Mouse (Mus musculus) heart, embryonic 13.5 days (tissue): ENCODE measurements at regions not wholly inside any gene's neighbourhood (a gene's known extent, or its start where the extent isn't known, plus 50 kb on each side); places are given as distances from the start of the nearest gene placed in this dataset.
"Not testable (repeated sequence)": the region's sequence is repeated elsewhere in the genome, so short reads cannot be mapped to it uniquely, and the experiment has no call there.

ENCODE experiments used
- ATAC-seq: fragments of 200-750 bp; cut with Nextera tagmentation; 2 replicates; pipeline ENCODE4 v1.8.0; 2017; ENCODE audit warnings: moderate TSS enrichment; ENCODE audit not compliant: insufficient number of reproducible peaks, low FRiP score, low TSS enrichment; ENCODE audit errors: extremely low read depth
- H3K27ac ChIP-seq: fragments of 300-500 bp; sonication (generic); replicated peaks from 2 replicates; pipeline ENCODE4 v1.5.1; 2015; ENCODE audit warnings: moderate library complexity, mild to moderate bottlenecking, inconsistent platforms
- H3K27me3 ChIP-seq: fragments of 300-500 bp; sonication (generic); replicated peaks from 2 replicates; pipeline ENCODE4 v1.6.1; 2015; ENCODE audit warnings: mild to moderate bottlenecking, inconsistent platforms
- H3K36me3 ChIP-seq: fragments of 300-500 bp; sonication (generic); 2 replicates; pipeline ENCODE4 v1.6.1; 2015; ENCODE audit warnings: mild to moderate bottlenecking, inconsistent platforms
- H3K4me1 ChIP-seq: fragments of 300-500 bp; sonication (generic); 2 replicates; pipeline ENCODE4 v1.6.1; 2015; ENCODE audit warnings: inconsistent platforms
- H3K4me2 ChIP-seq: fragments of 300-500 bp; sonication (generic); 2 replicates; pipeline ENCODE4 v1.6.1; 2015; ENCODE audit warnings: inconsistent platforms, mild to moderate bottlenecking, moderate library complexity
- H3K4me3 ChIP-seq: fragments of 300-500 bp; sonication (generic); 2 replicates; pipeline ENCODE4 v1.5.1; 2015; ENCODE audit warnings: moderate library complexity, mild to moderate bottlenecking, inconsistent platforms
- H3K9ac ChIP-seq: fragments of 300-500 bp; sonication (generic); 2 replicates; pipeline ENCODE4 v1.6.1; 2015; ENCODE audit warnings: inconsistent platforms, mild to moderate bottlenecking, moderate library complexity
- H3K9me3 ChIP-seq: fragments of 300-500 bp; sonication (generic); 2 replicates; pipeline ENCODE4 v1.6.1; 2016; ENCODE audit warnings: inconsistent platforms
- WGBS: fragments of 180-500 bp; shearing (Covaris S2); methylation state at CpG from one replicate; pipeline ENCODE4 v1.1.7; 2015; ENCODE audit warnings: mixed read lengths; 5-methylcytosine and 5-hydroxymethylcytosine counted together

DNA sequence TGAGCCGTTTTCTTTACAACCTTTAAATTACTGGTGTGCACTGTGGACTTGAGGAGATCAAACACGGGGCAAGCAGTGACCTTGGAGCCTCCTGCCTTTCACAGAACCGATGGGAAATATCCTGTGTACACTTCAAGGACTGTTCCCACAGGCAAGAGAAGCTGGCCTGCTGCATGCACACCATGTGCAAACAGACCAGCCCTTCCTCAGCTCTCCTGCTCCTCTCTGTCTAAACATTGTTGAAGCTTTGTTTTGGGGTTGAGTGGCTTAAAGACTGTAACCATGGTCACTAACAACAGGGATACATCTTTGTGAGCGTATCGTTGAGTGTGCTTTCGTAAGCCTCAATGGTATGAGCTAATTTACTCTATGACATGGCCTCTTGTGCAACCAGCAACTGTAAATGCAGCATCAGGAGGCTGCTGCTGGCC, 50.2 kb upstream of the Agps start:
- H3K9ac ChIP-seq, result no peak overlapping the region
- H3K9me3 ChIP-seq, result no peaks in the 10 kb centered on the region
- no peak overlapping the region for H3K4me3 ChIP-seq
- 65% methylated on average over 6 of the region's 6 CpGs for WGBS
- H3K36me3 ChIP-seq, result no peaks in the 10 kb centered on the region
- H3K27me3 ChIP-seq, result no peaks in the 10 kb centered on the region
- no peak for ATAC-seq
- H3K27ac ChIP-seq, result no peak overlapping the region
- no peak overlapping the region for H3K4me2 ChIP-seq
- peaks cover 16% of the 10 kb centered on the region for H3K4me1 ChIP-seq

DNA sequence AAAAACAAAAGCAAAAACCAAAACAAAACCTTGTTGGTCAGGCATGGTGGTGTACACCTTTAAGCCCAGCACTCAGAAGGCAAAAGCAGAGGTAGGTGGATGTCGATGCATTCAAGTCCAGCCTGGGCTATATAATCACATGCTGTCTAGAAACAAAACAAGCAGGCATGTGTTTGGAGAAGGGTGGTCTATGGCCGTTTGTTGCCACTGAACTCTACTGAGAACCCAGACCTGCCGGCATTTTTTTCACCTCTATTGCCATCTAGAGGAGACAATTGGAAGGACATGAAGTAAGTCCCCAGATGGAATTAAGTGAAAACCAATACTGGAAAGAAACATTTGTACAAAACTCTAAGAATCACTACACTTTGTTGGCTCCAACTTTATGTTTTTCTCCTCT, 50.9 kb upstream of the Agps start:
- ATAC-seq, result no peak

DNA sequence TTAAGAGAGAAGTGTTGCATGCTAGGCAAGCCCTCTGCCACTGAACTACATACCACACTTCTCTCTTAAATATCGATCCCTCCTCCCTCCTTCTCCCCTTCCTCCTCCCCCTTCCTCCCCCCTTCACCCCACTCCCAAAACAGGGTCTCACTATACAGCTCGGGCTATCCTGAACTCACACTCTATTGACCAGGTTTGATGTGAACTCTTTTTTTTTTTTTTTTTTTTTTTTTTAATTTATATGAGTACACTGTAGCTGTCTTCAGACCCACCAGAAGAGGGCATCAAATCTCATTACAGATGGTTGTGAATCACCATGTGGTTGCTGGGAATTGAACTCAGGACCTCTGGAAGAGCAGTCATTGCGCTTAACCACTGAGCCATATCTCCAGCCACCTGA, 53.3 kb upstream of the Agps start:
- not testable (repeated sequence) for H3K27me3 ChIP-seq, H3K36me3 ChIP-seq, H3K4me2 ChIP-seq, H3K9ac ChIP-seq, H3K4me3 ChIP-seq, H3K27ac ChIP-seq, ATAC-seq, H3K9me3 ChIP-seq
- WGBS, result 91% methylated on average over 3 of the region's 3 CpGs
- H3K4me1 ChIP-seq, result peaks cover 19% of the 10 kb centered on the region

More for the DNA sequence above, 50.9 kb upstream of the Agps start:
- Histone ChIP-seq H3K27ac (no peak overlapping the region), H3K9ac (peak overlapping the region; percentile 38; the same call in 1 of the 2 replicates), H3K9me3 (no peaks in the 10 kb centered on the region), H3K4me1 (peaks cover 22% of the 10 kb centered on the region), H3K27me3 (no peaks in the 10 kb centered on the region), H3K4me2 (peak overlapping the region; percentile 18), H3K36me3 (no peaks in the 10 kb centered on the region), H3K4me3 (no peak overlapping the region)
- 0% methylated on average over 3 of the region's 3 CpGs for WGBS

GRCm38 (mm10) chr2:75777040-75777451, 54.9 kb upstream of the Agps start:
- WGBS, result 4% methylated on average over 5 of the region's 6 CpGs
- Histone ChIP-seq H3K4me1 (peaks cover 31% of the 10 kb centered on the region), H3K27me3 (no peaks in the 10 kb centered on the region), H3K9me3 (no peaks in the 10 kb centered on the region), H3K27ac (peak overlapping the region; percentile 24; the same call in 1 of the 2 replicates), H3K36me3 (no peaks in the 10 kb centered on the region), H3K4me3 (peak overlapping the region; percentile 41), H3K4me2 (peak overlapping the region; percentile 69), H3K9ac (peak overlapping the region; percentile 71)
- peak; percentile 28; the same call in 1 of the 2 replicates for ATAC-seq

DNA sequence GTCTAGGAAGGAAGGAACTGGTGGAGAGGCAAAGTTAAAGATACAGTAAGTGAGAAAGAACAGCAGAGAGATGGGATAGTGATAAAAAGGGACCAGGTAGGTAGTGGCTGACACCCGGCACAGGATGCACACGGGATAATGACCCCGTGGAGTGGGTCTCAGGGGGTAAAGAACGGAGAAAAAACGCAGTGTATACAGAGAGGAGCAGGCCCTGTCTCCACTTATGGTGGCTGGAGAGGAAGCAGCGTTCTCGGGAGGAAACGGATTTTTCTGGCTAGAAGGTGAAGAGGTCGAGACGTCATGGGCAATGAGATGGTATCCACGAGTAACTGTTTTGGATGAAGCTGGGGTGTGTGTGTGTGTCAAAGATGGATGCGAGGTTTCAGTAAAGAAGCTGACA, 55.4 kb upstream of the Agps start:
- peak overlapping the region; percentile 41 for H3K4me3 ChIP-seq
- no peak for ATAC-seq
- peak overlapping the region; percentile 71 for H3K9ac ChIP-seq
- 16% methylated on average over 12 of the region's 12 CpGs for WGBS
- peaks cover 34% of the 10 kb centered on the region for H3K4me1 ChIP-seq
- no peaks in the 10 kb centered on the region for H3K27me3 ChIP-seq
- H3K27ac ChIP-seq, result peak overlapping the region; percentile 24; the same call in 1 of the 2 replicates
- no peaks in the 10 kb centered on the region for H3K36me3 ChIP-seq
- H3K4me2 ChIP-seq, result peak overlapping the region; percentile 69
- H3K9me3 ChIP-seq, result no peaks in the 10 kb centered on the region

DNA sequence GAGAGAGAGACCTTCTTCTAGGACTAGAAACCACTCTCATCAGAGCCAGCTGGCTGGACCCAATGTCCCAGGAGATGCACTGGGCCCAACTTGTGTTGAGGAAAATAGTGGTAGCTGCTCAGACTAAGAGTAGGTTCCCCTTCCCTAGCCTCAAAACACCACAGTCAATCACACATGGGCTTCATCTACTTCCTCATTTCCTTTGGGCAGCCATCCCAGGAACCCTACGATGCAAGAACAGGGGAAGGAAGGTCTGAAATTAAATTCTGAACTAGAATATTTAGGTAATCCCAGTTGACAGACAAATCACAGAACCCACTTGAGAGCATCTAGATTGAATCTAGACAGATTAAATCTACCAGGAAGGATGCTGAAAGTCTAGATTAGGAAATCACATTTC, 56.8 kb upstream of the Agps start:
- H3K4me1 ChIP-seq, result peaks cover 40% of the 10 kb centered on the region
- no peaks in the 10 kb centered on the region for H3K36me3 ChIP-seq
- H3K27me3 ChIP-seq, result no peaks in the 10 kb centered on the region
- H3K27ac ChIP-seq, result no peak overlapping the region
- H3K9me3 ChIP-seq, result no peaks in the 10 kb centered on the region
- 53% methylated on average over 1 of the region's 1 CpGs for WGBS
- H3K9ac ChIP-seq, result no peak overlapping the region
- ATAC-seq, result no peak
- no peak overlapping the region for H3K4me3 ChIP-seq
- no peak overlapping the region for H3K4me2 ChIP-seq

DNA sequence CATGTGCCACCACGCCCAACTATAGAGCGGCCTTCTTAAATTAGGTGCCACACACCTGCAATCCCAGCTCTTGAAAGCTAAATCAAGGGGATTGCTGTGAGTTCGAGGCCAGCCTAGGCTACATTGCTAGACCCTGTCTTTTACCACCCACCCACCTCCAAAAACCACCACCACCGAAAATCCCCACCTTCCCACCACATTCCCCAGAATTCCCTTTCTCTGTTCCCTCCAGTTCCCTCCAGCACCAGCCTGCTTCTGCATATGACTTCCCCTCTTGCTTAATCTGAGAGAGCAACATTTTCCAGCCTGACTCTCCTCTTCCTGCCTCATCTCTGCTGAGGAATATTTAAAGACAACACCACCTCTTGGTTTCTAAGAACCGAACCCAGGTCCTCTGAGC, 58.5 kb upstream of the Agps start:
- no peak overlapping the region for H3K4me3 ChIP-seq
- H3K9me3 ChIP-seq, result no peaks in the 10 kb centered on the region
- no peaks in the 10 kb centered on the region for H3K36me3 ChIP-seq
- H3K4me1 ChIP-seq, result peaks cover 43% of the 10 kb centered on the region
- no peak overlapping the region for H3K4me2 ChIP-seq
- 79% methylated on average over 5 of the region's 5 CpGs for WGBS
- no peak overlapping the region for H3K9ac ChIP-seq
- H3K27ac ChIP-seq, result no peak overlapping the region
- ATAC-seq, result no peak
- no peaks in the 10 kb centered on the region for H3K27me3 ChIP-seq

GRCm38 (mm10) chr2:75772251-75772956, 59.6 kb upstream of the Agps start:
- Histone ChIP-seq H3K27ac (peak overlapping the region; percentile 43), H3K4me2 (peak overlapping the region; percentile 28), H3K9me3 (no peaks in the 10 kb centered on the region), H3K27me3 (no peaks in the 10 kb centered on the region), H3K9ac (peak overlapping the region; percentile 45; the same call in 1 of the 2 replicates), H3K36me3 (no peaks in the 10 kb centered on the region), H3K4me3 (no peak overlapping the region), H3K4me1 (peaks cover 45% of the 10 kb centered on the region)
- 13% methylated on average over 11 of the region's 11 CpGs for WGBS
- ATAC-seq, result no peak

GRCm38 (mm10) chr2:75770633-75771032, 61.3 kb upstream of the Agps start:
- ATAC-seq, result no peak
- Histone ChIP-seq H3K27ac (no peak overlapping the region), H3K36me3 (no peaks in the 10 kb centered on the region), H3K4me2 (no peak overlapping the region), H3K4me1 (peaks cover 33% of the 10 kb centered on the region), H3K4me3 (no peak overlapping the region), H3K9me3 (no peaks in the 10 kb centered on the region), H3K27me3 (no peaks in the 10 kb centered on the region), H3K9ac (no peak overlapping the region)
- WGBS, result 58% methylated on average over 1 of the region's 1 CpGs

- Histone ChIP-seq H3K27ac (no peak overlapping the region), H3K9me3 (no peaks in the 10 kb centered on the region), H3K9ac (no peak overlapping the region), H3K4me1 (peaks cover 33% of the 10 kb centered on the region), H3K4me3 (no peak overlapping the region), H3K27me3 (no peaks in the 10 kb centered on the region), H3K4me2 (0 out of 2 replicates have a peak overlapping the region, but pooled peaks have one; percentile 4), H3K36me3 (no peaks in the 10 kb centered on the region)
- ATAC-seq, result no peak
- 78% methylated on average over 5 of the region's 5 CpGs for WGBS
Measured at GRCm38 (mm10) chr2:75768559-75769304, 63.2 kb upstream of the Agps start.

- ATAC-seq, result no peak
Measured at GRCm38 (mm10) chr2:75767871-75768558, 63.6 kb upstream of the Nfe2l2 start.

More at GRCm38 (mm10) chr2:75767871-75768558, 63.6 kb upstream of the Nfe2l2 start:
- no peaks in the 10 kb centered on the region for H3K9me3 ChIP-seq
- peaks cover 38% of the 10 kb centered on the region for H3K4me1 ChIP-seq
- H3K4me2 ChIP-seq, result 0 out of 2 replicates have a peak overlapping the region, but pooled peaks have one; percentile 4
- H3K9ac ChIP-seq, result no peak overlapping the region
- 50% methylated on average over 7 of the region's 7 CpGs for WGBS
- H3K27me3 ChIP-seq, result no peaks in the 10 kb centered on the region
- no peak overlapping the region for H3K4me3 ChIP-seq
- no peaks in the 10 kb centered on the region for H3K36me3 ChIP-seq
- H3K27ac ChIP-seq, result 0 out of 2 replicates have a peak overlapping the region, but pooled peaks have one; percentile 6
